Mouse (Mus musculus): Measurements from ENCODE around the gene Mrpl38.

Mrpl38 gene

GRCm38 (mm10) chr11:116111611-116112203 is 27.0 kb downstream of the Mrpl38 start:
- DNase-seq (ENCODE audit: low read depth, low spot score), result peak; percentile 46

- DNase-seq (ENCODE audit: low read depth, low spot score), result no peak
These were observed 27.6 kb downstream of the Mrpl38 start for GRCm38 (mm10) chr11:116111067-116111466.

GRCm38 (mm10) chr11:116110540-116110939 is 28.1 kb downstream of the Mrpl38 start:
- DNase-seq (ENCODE audit: low read depth, low spot score), result no peak

GRCm38 (mm10) chr11:116110131-116110530 is 28.5 kb downstream of the Mrpl38 start:
- DNase-seq (ENCODE audit: low read depth, low spot score), result no peak

GRCm38 (mm10) chr11:116109441-116110081 is 29.1 kb downstream of the Mrpl38 start:
- peak; percentile 62 for DNase-seq (ENCODE audit: low read depth, low spot score)

- DNase-seq (ENCODE audit: low read depth, low spot score), result no peak
These were observed 30.1 kb downstream of the Mrpl38 start for GRCm38 (mm10) chr11:116108464-116109137.

- DNase-seq (ENCODE audit: low read depth, low spot score), result peak; percentile 36
These were observed 30.8 kb downstream of the Mrpl38 start for GRCm38 (mm10) chr11:116107777-116108285.

- DNase-seq (ENCODE audit: low read depth, low spot score), result no peak
These were observed 31.5 kb downstream of the Mrpl38 start for GRCm38 (mm10) chr11:116106963-116107776.

- DNase-seq (ENCODE audit: low read depth, low spot score), result peak; percentile 80
These were observed 32.3 kb downstream of the Mrpl38 start for GRCm38 (mm10) chr11:116106154-116106962.

GRCm38 (mm10) chr11:116105065-116105464 is 33.6 kb downstream of the Mrpl38 start:
- no peak for DNase-seq (ENCODE audit: low read depth, low spot score)

GRCm38 (mm10) chr11:116104006-116104646 is 34.5 kb downstream of the Mrpl38 start:
- peak; percentile 89 for DNase-seq (ENCODE audit: low read depth, low spot score)

GRCm38 (mm10) chr11:116103572-116103971 is 35.1 kb downstream of the Mrpl38 start:
- DNase-seq (ENCODE audit: low read depth, low spot score), result no peak

- no peak for DNase-seq (ENCODE audit: low read depth, low spot score)
These were observed 36.2 kb downstream of the Mrpl38 start for GRCm38 (mm10) chr11:116102472-116102871.

GRCm38 (mm10) chr11:116101931-116102381 is 36.7 kb downstream of the Mrpl38 start:
- DNase-seq (ENCODE audit: low read depth, low spot score), result peak; percentile 37

GRCm38 (mm10) chr11:116100839-116101238 is 37.8 kb downstream of the Mrpl38 start:
- DNase-seq (ENCODE audit: low read depth, low spot score), result no peak

GRCm38 (mm10) chr11:116100385-116100784 is 38.3 kb downstream of the Mrpl38 start:
- DNase-seq (ENCODE audit: low read depth, low spot score), result peak; percentile 26

- DNase-seq (ENCODE audit: low read depth, low spot score), result no peak
These were observed 39.2 kb downstream of the Mrpl38 start for GRCm38 (mm10) chr11:116099462-116099861.

- DNase-seq (ENCODE audit: low read depth, low spot score), result no peak
These were observed 39.8 kb downstream of the Mrpl38 start for GRCm38 (mm10) chr11:116098711-116099460.
